Mouse (Mus musculus) layer of hippocampus, adult 2 months (tissue): Measurements from ENCODE around the gene Knstrn. TPM values are rescaled to one million over a fixed set of nuclear protein-coding genes. Genes with fewer than 3 reads are reported as not detected.

Experiments used
- DNase-seq, 2 experiments: peaks; one replicate each; pipeline ENCODE4 v3.0.0; 2022; ENCODE audit warnings: low spot score in 2 of 2
- H3K27ac ChIP-seq: fragments of 200-600 bp; 2 replicates; pipeline ENCODE4 v1.8.1; 2022
- H3K4me3 ChIP-seq: fragments of 200-600 bp; 2 replicates; pipeline ENCODE4 v1.8.1; 2022; ENCODE audit warnings: mild to moderate bottlenecking
- CTCF ChIP-seq: fragments of 200-600 bp; conservative IDR thresholded peaks from 2 replicates; pipeline ENCODE4 v1.8.1; 2022; ENCODE audit warnings: antibody characterized with exemption, mild to moderate bottlenecking, moderate library complexity
- total RNA-seq, 2 experiments: library from RNA; stranded (reverse); gene quantifications; 2 replicates each; pipeline ENCODE4 v1.2.3; 2021

Knstrn gene
- total RNA-seq, 2 experiments from 2014 or later, result 1.5 to 3.2 TPM

- DNase-seq, result no peak
- peak overlapping the region; percentile 84 for H3K27ac ChIP-seq
- peak overlapping the region; percentile 87 for H3K4me3 ChIP-seq
- no peak for TF ChIP-seq CTCF
These were observed 87.0 kb downstream of the Knstrn start for GRCm38 (mm10) chr2:118900826-118901140.

- peak overlapping the region; percentile 94 for H3K27ac ChIP-seq
- TF ChIP-seq CTCF, result peak; percentile 35; the same call in 1 of the 2 replicates
- H3K4me3 ChIP-seq, result peak overlapping the region; percentile 87
These were observed 87.6 kb downstream of the Knstrn start for GRCm38 (mm10) chr2:118901175-118902031.

GRCm38 (mm10) chr2:118902051-118903025 lies 88.5 kb downstream of the Knstrn start:
- peak overlapping the region; percentile 87 for H3K4me3 ChIP-seq
- DNase-seq, result no peak
- peak; percentile 52 for TF ChIP-seq CTCF
- peak overlapping the region; percentile 94 for H3K27ac ChIP-seq

More at GRCm38 (mm10) chr2:118901175-118902031, 87.6 kb downstream of the Knstrn start:
- DNase-seq, result peak; percentile 98

- Histone ChIP-seq H3K27ac (no peak overlapping the region; the same call in 1 of the 2 replicates), H3K4me3 (peak overlapping the region; percentile 87)
- no peak for DNase-seq
- TF ChIP-seq CTCF, result no peak; the same call in 1 of the 2 replicates
These were observed 89.5 kb downstream of the Knstrn start for GRCm38 (mm10) chr2:118903333-118903741.

Other genes with a start within 250 kb of the Knstrn start
- gene Bub1b, start 215.8 kb upstream of the Knstrn start, total RNA-seq, result 1 to 10 TPM; 2.0 to 2.1 TPM
- 10 to 100 TPM; 57.5 to 65.7 TPM for gene Pak6, start 150.7 kb upstream of the Knstrn start, total RNA-seq
- 10 to 100 TPM; 14.8 to 15.5 TPM for gene Ankrd63, start 110.0 kb upstream of the Knstrn start, total RNA-seq
- 1 to 10 TPM; 2.3 to 2.6 TPM for gene Plcb2, start 85.6 kb upstream of the Knstrn start, total RNA-seq
- gene Inafm2, start 68.2 kb upstream of the Knstrn start, total RNA-seq, result 10 to 100 TPM; 62.1 to 66.7 TPM
- gene Ccdc9b, start 51.3 kb upstream of the Knstrn start, total RNA-seq, result 1 to 10 TPM; 7.6 to 9.6 TPM
- gene Phgr1, start 41.2 kb upstream of the Knstrn start, total RNA-seq, result not detected
- gene Disp2, start 34.3 kb upstream of the Knstrn start, total RNA-seq, result 100 to 1,000 TPM; 263 to 273 TPM
- 100 to 1,000 TPM; 117 to 121 TPM for gene Ivd, start 48.0 kb downstream of the Knstrn start, total RNA-seq
- 10 to 100 TPM; 58.6 to 61.1 TPM for gene Bahd1, start 86.4 kb downstream of the Knstrn start, total RNA-seq
- 1 to 10 TPM; 2.5 to 3.0 TPM for gene Chst14, start 112.5 kb downstream of the Knstrn start, total RNA-seq
- gene Ccdc32, start 215.4 kb downstream of the Knstrn start, total RNA-seq, result 10 to 100 TPM; 53.2 to 53.6 TPM
- gene Rpusd2, start 220.8 kb downstream of the Knstrn start, total RNA-seq, result 1 to 10 TPM; 8.0 to 8.1 TPM
- gene Knl1, start 233.1 kb downstream of the Knstrn start, total RNA-seq, result under 1 TPM; 0.20 to 0.27 TPM